In genomic region chr6:143320426-143320825, GRCm38 (mm10) we compare ENCODE assay signal across 9 mouse cellular contexts.
DNase-seq lines count a peak whose midpoint lies in the region; ATAC-seq and TF ChIP-seq lines count a peak whose summit lies in the region.
"Had no signal": no experiment of that assay in that cellular context is flagged by ENCODE, and none has a peak within 500 bp of the region (broad histone marks: within the 10 kb centered on the region; RNA-seq: fewer than 3 reads in every experiment).

No protein-coding gene starts in this region.

- no peak overlapping the region for H3K27ac ChIP-seq in intestine, postnatal 0 days (ENCODE audit: low read depth, low read length)
- no peak overlapping the region for H3K27ac ChIP-seq in intestine, embryonic 15.5 days
- no peak overlapping the region for H3K27ac ChIP-seq in hindbrain, postnatal 0 days

- H3K27me3 ChIP-seq in intestine, postnatal 0 days (replicated peaks; ENCODE audit: control insufficient read depth, insufficient read depth, low read length): no peaks in the 10 kb centered on the region
- no peaks in the 10 kb centered on the region for H3K27me3 ChIP-seq in intestine, embryonic 15.5 days (replicated peaks)
- H3K27me3 ChIP-seq in E14TG2a.4 (ENCODE audit: insufficient read depth, low read length): peaks cover 24% of the 10 kb centered on the region
- H3K27me3 ChIP-seq in hindbrain, postnatal 0 days (ENCODE audit: insufficient read depth, low read length): no peaks in the 10 kb centered on the region

- H3K4me2 ChIP-seq in intestine, postnatal 0 days (replicated peaks; ENCODE audit: low read depth): no peak overlapping the region
- no peak overlapping the region for H3K4me2 ChIP-seq in intestine, embryonic 15.5 days (replicated peaks)
- 0 out of 2 replicates have a peak overlapping the region, but pooled peaks have one; percentile 0 for H3K4me2 ChIP-seq in hindbrain, postnatal 0 days (ENCODE audit: low read depth, low read length)

- TF ChIP-seq CTCF in intestine, postnatal 0 days (IDR thresholded peaks at IDR 0.05; ENCODE audit: low read depth): peak; percentile 66
- TF ChIP-seq CTCF in E14TG2a.4 (conservative IDR thresholded peaks at IDR 0.05; ENCODE audit: low read length): peak; percentile 36
- peak; percentile 72 for TF ChIP-seq CTCF in hindbrain, postnatal 0 days (IDR thresholded peaks at IDR 0.05; ENCODE audit: low read depth)

- H3K9ac ChIP-seq in intestine, postnatal 0 days (ENCODE audit: low read depth, low read length): no peak overlapping the region
- no peak overlapping the region for H3K9ac ChIP-seq in intestine, embryonic 15.5 days
- no peak overlapping the region for H3K9ac ChIP-seq in hindbrain, postnatal 0 days (replicated peaks; ENCODE audit: low read length)

- no peaks in the 10 kb centered on the region for H3K9me3 ChIP-seq in intestine, postnatal 0 days (ENCODE audit: control insufficient read depth)
- no peaks in the 10 kb centered on the region for H3K9me3 ChIP-seq in intestine, embryonic 15.5 days
- H3K9me3 ChIP-seq in E14TG2a.4 (ENCODE audit: low read length): no peaks in the 10 kb centered on the region
- H3K9me3 ChIP-seq in hindbrain, postnatal 0 days (ENCODE audit: low read length): no peaks in the 10 kb centered on the region

- WGBS in intestine, postnatal 0 days: 37% methylated on average over 7 of the region's 7 CpGs
- WGBS in intestine, embryonic 15.5 days: 39% methylated on average over 7 of the region's 7 CpGs
- 38% methylated on average over 7 of the region's 7 CpGs for WGBS in hindbrain, postnatal 0 days

- no peaks in the 10 kb centered on the region for H3K36me3 ChIP-seq in intestine, postnatal 0 days (ENCODE audit: control insufficient read depth, insufficient read depth)
- no peaks in the 10 kb centered on the region for H3K36me3 ChIP-seq in intestine, embryonic 15.5 days
- H3K36me3 ChIP-seq in E14TG2a.4 (ENCODE audit: insufficient read depth, low read length): no peaks in the 10 kb centered on the region
- no peaks in the 10 kb centered on the region for H3K36me3 ChIP-seq in hindbrain, postnatal 0 days (ENCODE audit: insufficient read depth, low read length)

- no peak overlapping the region for H3K4me3 ChIP-seq in intestine, postnatal 0 days (ENCODE audit: low read depth, low read length)
- no peak overlapping the region for H3K4me3 ChIP-seq in intestine, embryonic 15.5 days (replicated peaks)
- no peak overlapping the region for H3K4me3 ChIP-seq in E14TG2a.4 (replicated peaks; ENCODE audit: low read length)
- no peak overlapping the region for H3K4me3 ChIP-seq in hindbrain, postnatal 0 days (ENCODE audit: low read length)

- DNase-seq in 416B (ENCODE audit: low read depth) (peak; percentile 78), MN1 (ENCODE audit: low spot score) (no peak)
- peak; percentile 75 for DNase-seq in hindbrain, postnatal 0 days (ENCODE audit: low spot score)
- DNase-seq in urinary bladder, adult 18-20 months (ENCODE audit: low spot score in 2 of 2): no peak
- DNase-seq: kidney, adult 9 months; thymus, postnatal 36 days had no signal

- H3K4me1 ChIP-seq in intestine, postnatal 0 days (replicated peaks; ENCODE audit: control insufficient read depth, insufficient read depth, low read length): no peaks in the 10 kb centered on the region
- peaks cover 3% of the 10 kb centered on the region for H3K4me1 ChIP-seq in intestine, embryonic 15.5 days (replicated peaks)
- peaks cover 8% of the 10 kb centered on the region; the same call in 1 of the 2 replicates for H3K4me1 ChIP-seq in E14TG2a.4 (replicated peaks; ENCODE audit: low read depth, low read length)
- H3K4me1 ChIP-seq in hindbrain, postnatal 0 days (ENCODE audit: insufficient read depth, low read length): no peaks in the 10 kb centered on the region

- no peak for ATAC-seq in intestine, postnatal 0 days
- ATAC-seq in intestine, embryonic 15.5 days: no peak
- ATAC-seq in hindbrain, postnatal 0 days: no peak

Comparison
In these comparisons a context has a peak if more than half of its experiments do, and no peak if none do; other contexts are left out.
1. DNase-seq: peak in 416B (single experiment) and hindbrain, postnatal 0 days (single experiment); none in MN1 (single experiment) and urinary bladder, adult 18-20 months (0 of 2).
2. Peak in every context shown above with its lines, with median percentiles within 50 percentile points of each other: CTCF ChIP-seq.